Mouse (Mus musculus): ENCODE data around the gene Zswim3. TPM values are rescaled to one million over a fixed set of nuclear protein-coding genes. Genes with fewer than 3 reads are reported as not detected.
"Not testable (repeated sequence)": the region's sequence is repeated elsewhere in the genome, so short reads cannot be mapped to it uniquely, and the experiment has no call there.

Zswim3 gene
- polyA plus RNA-seq, 1 experiment from 2014 or later: 5.3 TPM

DNA sequence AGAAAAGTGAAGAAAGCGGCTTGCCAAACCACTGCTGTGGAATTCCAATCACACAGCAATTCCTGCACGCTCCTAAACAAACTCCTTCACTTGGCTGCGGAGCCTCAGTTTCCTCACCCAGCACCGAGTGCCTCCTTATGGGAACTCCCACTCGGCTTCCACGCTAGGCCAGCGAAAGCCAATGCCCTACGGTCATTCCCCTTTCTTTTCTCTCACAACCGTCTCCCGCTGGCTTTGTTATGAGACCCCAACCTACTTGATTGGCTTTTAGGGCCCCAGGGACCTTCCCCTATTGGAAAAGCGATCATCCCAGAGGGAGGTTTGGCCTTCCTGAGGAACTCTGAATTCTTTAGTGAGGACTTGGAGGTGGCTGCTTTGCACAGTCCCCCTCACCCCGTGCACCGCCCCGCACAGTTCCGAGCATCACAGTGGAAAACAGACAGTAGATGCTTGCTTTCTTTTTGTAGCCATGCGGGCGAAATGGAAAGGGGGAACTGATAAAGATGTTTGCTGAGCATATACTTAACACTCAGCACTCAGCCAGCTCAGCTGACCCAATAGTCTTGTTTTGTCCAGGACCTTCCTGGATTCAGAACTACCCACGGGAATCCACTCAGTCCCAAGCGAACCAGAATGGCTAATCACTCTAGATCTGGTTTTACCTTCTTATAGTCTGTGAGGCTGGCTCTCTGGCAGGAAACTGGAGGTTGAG is 53.1 kb downstream of the Zswim3 start:
- Histone ChIP-seq H3K4me3 (ENCODE audit: low read depth, low read length) (peak overlapping the region; percentile 48), H3K9me3 (ENCODE audit: low read length) (no peaks in the 10 kb centered on the region), H3K36me3 (ENCODE audit: insufficient read depth, low read length) (no peaks in the 10 kb centered on the region), H3K4me2 (replicated peaks; ENCODE audit: low read depth, low read length) (peak overlapping the region; percentile 85), H3K9ac (replicated peaks; ENCODE audit: low read depth) (no peak overlapping the region), H3K27me3 (replicated peaks; ENCODE audit: insufficient read depth, low read length) (no peaks in the 10 kb centered on the region), H3K4me1 (ENCODE audit: insufficient read depth, low read depth, low read length) (peaks cover 33% of the 10 kb centered on the region), H3K27ac (ENCODE audit: low read length) (peak overlapping the region; percentile 35)
- DNase-seq (ENCODE audit: low spot score): no peak
- no peak for TF ChIP-seq CTCF (IDR thresholded peaks at IDR 0.05)
- no peak for ATAC-seq
- WGBS: 17% methylated on average over 19 of the region's 19 CpGs

DNA sequence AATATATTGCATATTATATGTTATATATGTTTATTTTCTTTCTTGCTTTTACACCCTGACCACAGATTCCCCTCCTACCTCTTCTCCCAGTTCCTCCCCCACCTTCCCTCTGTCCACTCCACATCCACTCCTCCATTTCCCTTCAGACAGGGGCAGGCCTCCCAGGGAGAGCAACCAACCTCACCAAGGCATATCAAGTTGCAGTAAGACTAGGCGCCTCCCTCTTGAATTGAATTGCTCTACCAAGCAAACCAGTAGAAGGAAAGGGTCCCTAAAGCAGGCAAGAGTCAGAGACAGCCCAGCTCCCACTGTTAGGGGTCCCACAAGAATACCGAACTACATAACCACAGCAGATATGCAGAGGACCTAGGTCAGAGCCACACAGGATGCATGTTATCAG is 54.3 kb downstream of the Zswim3 start:
- Histone ChIP-seq H3K9me3 (ENCODE audit: low read length) (no peaks in the 10 kb centered on the region), H3K4me3 (ENCODE audit: low read depth, low read length) (no peak overlapping the region), H3K36me3 (ENCODE audit: insufficient read depth, low read length) (no peaks in the 10 kb centered on the region), H3K27me3 (replicated peaks; ENCODE audit: insufficient read depth, low read length) (no peaks in the 10 kb centered on the region), H3K4me1 (ENCODE audit: insufficient read depth, low read depth, low read length) (peaks cover 33% of the 10 kb centered on the region), H3K4me2 (replicated peaks; ENCODE audit: low read depth, low read length) (no peak overlapping the region), H3K27ac (ENCODE audit: low read length) (no peak overlapping the region), H3K9ac (replicated peaks; ENCODE audit: low read depth) (no peak overlapping the region)
- ATAC-seq: no peak
- TF ChIP-seq CTCF (IDR thresholded peaks at IDR 0.05): no peak
- TF ChIP-seq EP300 (IDR thresholded peaks at IDR 0.05): no peak
- 49% methylated on average over 2 of the region's 2 CpGs for WGBS
- no peak for DNase-seq (ENCODE audit: low spot score)

DNA sequence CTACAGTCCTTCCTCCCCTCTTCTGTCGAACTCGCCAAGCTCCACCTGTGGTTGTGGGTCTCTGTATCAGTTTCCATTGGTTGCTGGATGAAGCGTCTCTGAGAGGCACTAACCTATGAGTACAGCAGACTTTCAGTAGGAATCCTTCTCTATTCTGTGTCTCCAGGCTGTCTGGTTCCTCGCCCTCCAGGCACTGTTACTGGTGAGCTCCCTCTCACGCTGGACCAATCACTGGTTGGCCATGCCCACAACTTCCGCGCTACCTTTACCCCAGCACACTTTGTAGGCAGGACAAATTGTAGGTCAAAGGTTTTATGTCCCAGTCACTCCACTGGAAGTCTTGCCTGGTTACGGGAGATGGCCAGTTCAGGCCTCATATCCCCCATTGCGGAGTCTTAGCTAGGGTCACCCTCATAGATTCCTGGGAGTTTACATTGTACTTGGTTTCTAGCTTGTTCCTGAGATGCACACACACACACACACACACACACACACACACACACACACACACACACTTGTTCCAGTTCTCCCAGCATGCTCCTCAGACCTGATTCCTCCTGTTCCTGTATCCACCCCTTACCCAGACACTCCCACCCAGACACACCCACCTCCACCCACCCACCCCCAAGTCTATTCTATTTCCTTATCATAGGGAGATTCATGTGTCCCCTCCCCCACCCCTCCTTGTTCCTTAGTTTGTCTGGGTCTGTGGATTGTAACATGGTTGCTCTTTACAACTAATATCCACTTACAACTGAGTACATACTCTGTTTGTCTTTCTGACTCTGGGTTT is 54.9 kb downstream of the Zswim3 start:
- H3K4me2 ChIP-seq (replicated peaks; ENCODE audit: low read depth, low read length): no peak overlapping the region
- H3K9me3 ChIP-seq (ENCODE audit: low read length): no peaks in the 10 kb centered on the region
- peaks cover 30% of the 10 kb centered on the region for H3K4me1 ChIP-seq (ENCODE audit: insufficient read depth, low read depth, low read length)
- TF ChIP-seq CTCF (IDR thresholded peaks at IDR 0.05) (no peak), EP300 (IDR thresholded peaks at IDR 0.05) (no peak)
- no peaks in the 10 kb centered on the region for H3K36me3 ChIP-seq (ENCODE audit: insufficient read depth, low read length)
- no peak overlapping the region for H3K4me3 ChIP-seq (ENCODE audit: low read depth, low read length)
- ATAC-seq: no peak
- WGBS: 70% methylated on average over 9 of the region's 9 CpGs
- no peak overlapping the region for H3K27ac ChIP-seq (ENCODE audit: low read length)
- no peak for DNase-seq (ENCODE audit: low spot score)
- no peaks in the 10 kb centered on the region for H3K27me3 ChIP-seq (replicated peaks; ENCODE audit: insufficient read depth, low read length)
- H3K9ac ChIP-seq (replicated peaks; ENCODE audit: low read depth): no peak overlapping the region

DNA sequence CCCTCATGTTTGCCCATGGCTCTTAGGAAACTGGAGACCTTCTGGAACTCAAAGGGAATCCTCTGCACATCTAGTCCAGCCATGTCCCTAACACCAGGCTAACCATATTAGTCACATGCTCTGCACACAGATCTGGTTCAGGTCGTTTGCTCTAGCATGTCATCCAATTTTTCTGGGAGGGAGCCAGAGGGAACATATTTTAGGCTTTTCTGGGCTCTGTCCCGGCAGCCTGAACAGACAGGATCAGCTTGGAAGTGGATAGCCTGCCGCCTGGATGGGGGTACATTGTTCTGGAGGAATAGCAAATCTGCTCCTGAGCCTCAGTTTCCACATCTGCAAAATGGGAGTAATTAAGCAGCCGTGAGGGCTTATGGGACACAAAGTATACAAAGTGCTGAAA is 56.2 kb downstream of the Zswim3 start:
- Histone ChIP-seq H3K4me3 (ENCODE audit: low read depth, low read length) (no peak overlapping the region), H3K27me3 (replicated peaks; ENCODE audit: insufficient read depth, low read length) (no peaks in the 10 kb centered on the region), H3K36me3 (ENCODE audit: insufficient read depth, low read length) (no peaks in the 10 kb centered on the region), H3K9me3 (ENCODE audit: low read length) (no peaks in the 10 kb centered on the region), H3K4me2 (replicated peaks; ENCODE audit: low read depth, low read length) (no peak overlapping the region), H3K9ac (replicated peaks; ENCODE audit: low read depth) (no peak overlapping the region), H3K4me1 (ENCODE audit: insufficient read depth, low read depth, low read length) (peaks cover 29% of the 10 kb centered on the region), H3K27ac (ENCODE audit: low read length) (peak overlapping the region; percentile 89; the same call in 1 of the 2 replicates)
- ATAC-seq: no peak
- no peak for TF ChIP-seq CTCF (IDR thresholded peaks at IDR 0.05)
- TF ChIP-seq EP300 (IDR thresholded peaks at IDR 0.05): no peak
- WGBS: 44% methylated on average over 4 of the region's 4 CpGs
- DNase-seq (ENCODE audit: low spot score): no peak

DNA sequence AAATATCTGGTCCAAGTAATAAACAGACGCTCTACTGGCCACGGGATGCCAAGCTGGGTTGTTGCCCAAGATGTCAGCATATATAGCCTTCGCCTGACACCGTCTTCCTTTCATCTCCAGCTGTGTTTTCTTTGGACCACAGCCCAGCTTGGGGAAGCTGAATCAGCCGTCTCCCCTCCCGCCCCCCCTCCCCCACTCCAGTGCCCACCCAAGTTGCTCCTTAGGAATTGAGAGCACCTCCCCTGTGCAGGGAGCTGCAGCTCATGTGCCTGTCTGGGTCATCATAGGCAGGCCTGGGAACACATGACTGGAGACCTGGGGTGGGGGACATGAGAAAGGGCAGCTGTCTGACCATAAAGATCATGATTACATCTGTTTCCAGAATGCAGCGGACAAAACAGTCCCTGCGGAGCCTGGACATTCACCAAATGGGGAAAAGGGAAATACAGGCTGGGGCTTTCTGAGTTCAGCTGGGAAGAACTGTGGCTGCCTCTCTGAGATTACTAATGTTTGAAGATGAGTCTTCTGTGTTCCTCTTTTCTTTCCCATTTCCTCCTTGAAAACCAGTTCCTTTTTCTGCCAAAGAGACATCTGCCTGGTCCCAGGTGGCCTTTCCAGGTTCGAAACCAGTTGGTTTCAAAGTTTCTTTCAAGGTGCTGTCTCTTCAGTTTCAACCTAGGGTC is 57.4 kb downstream of the Zswim3 start:
- Histone ChIP-seq H3K9ac (replicated peaks; ENCODE audit: low read depth) (no peak overlapping the region), H3K4me1 (ENCODE audit: insufficient read depth, low read depth, low read length) (peaks cover 23% of the 10 kb centered on the region; the same call in 1 of the 2 replicates), H3K27me3 (replicated peaks; ENCODE audit: insufficient read depth, low read length) (no peaks in the 10 kb centered on the region), H3K4me3 (ENCODE audit: low read depth, low read length) (no peak overlapping the region), H3K36me3 (ENCODE audit: insufficient read depth, low read length) (no peaks in the 10 kb centered on the region), H3K27ac (ENCODE audit: low read length) (peak overlapping the region; percentile 89), H3K4me2 (replicated peaks; ENCODE audit: low read depth, low read length) (no peak overlapping the region), H3K9me3 (ENCODE audit: low read length) (no peaks in the 10 kb centered on the region)
- whole genome bisulfite sequencing: 13% methylated on average over 9 of the region's 9 CpGs
- DNase-seq (ENCODE audit: low spot score): peak; percentile 94
- no peak for TF ChIP-seq CTCF (IDR thresholded peaks at IDR 0.05)
- peak; percentile 64 for TF ChIP-seq EP300 (IDR thresholded peaks at IDR 0.05)
- ATAC-seq: peak; percentile 80

DNA sequence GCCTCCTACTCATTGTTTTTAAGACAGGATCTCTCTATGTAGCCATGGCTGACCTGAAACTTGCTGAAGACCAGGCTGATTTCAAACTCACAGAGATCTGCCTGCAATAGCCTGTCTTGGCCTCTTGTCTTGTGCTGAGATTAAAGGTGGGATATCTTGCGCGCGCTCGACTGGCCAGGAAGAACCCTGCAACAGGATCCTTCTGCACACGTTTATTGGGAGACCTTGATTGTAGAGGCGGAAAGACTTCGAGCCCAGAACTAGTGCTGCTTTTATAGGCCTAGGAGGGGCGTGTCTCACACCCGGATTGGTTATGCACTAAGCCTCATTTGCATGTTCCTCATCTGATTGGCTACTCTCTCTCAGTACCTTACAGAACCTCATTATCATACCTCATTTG is 58.5 kb downstream of the Zswim3 start:
- WGBS: 96% methylated on average over 7 of the region's 9 CpGs
- H3K9ac ChIP-seq (replicated peaks; ENCODE audit: low read depth); H3K9me3 ChIP-seq (ENCODE audit: low read length); ATAC-seq; H3K4me2 ChIP-seq (replicated peaks; ENCODE audit: low read depth, low read length); H3K27ac ChIP-seq (ENCODE audit: low read length); H3K27me3 ChIP-seq (replicated peaks; ENCODE audit: insufficient read depth, low read length); H3K4me3 ChIP-seq (ENCODE audit: low read depth, low read length); H3K36me3 ChIP-seq (ENCODE audit: insufficient read depth, low read length); DNase-seq (ENCODE audit: low spot score): not testable (repeated sequence)
- H3K4me1 ChIP-seq (ENCODE audit: insufficient read depth, low read depth, low read length): peaks cover 16% of the 10 kb centered on the region; the same call in 1 of the 2 replicates
